Mouse (Mus musculus) embryo, embryonic 10.5 days (tissue): ENCODE data around the gene Plppr4.

Source experiments
- DNase-seq: peaks from one replicate; pipeline ENCODE4 v3.0.0-alpha.2; 2015; ENCODE audit warnings: low spot score

Plppr4 gene

GRCm38 (mm10) chr3:117360528-117360927, at the start of gene Plppr4:
Plppr4 (minus strand) TSS chr3:117360876.
- DNase-seq: no peak

DNA sequence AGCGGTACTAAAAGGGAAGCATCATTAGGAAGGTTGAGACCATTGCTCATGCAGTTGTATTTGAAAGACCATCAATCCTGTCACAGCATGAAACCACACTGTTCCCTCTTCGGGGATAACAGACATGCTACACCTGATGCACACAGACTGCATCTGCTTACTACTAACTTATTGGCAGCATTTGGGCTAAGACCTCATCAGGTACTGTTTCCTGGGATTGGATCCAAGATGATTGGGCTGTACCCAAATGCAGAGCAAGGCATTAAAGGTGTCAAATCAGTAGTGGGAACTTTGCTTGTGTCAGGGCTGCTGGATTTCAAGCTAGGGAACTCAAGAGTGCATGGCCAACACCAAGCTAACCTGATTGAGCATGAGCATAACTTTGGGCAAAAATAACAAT, 45.1 kb upstream of the Plppr4 start:
- no peak for DNase-seq

DNA sequence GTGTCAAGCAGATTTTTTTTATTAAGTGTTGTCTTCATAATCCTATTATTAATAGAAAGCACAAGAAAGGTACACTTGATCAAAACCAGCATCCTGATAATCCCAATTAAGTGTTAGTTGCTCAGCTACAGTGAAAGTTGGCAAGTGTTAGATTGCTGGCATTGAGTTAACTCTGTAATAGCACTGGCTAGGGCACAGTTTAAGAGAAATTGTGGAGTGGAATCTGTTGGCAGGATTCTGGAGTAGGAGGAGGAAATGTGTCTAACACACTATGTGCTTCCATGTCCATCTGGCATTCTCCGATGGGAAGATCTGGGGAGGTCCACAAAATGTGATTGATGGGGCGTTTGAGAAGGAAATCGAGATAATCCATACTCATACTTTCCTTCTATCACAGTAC, 43.1 kb upstream of the Plppr4 start:
- DNase-seq: no peak

GRCm38 (mm10) chr3:117366041-117366440, 5.4 kb upstream of the Plppr4 start:
- DNase-seq: no peak

DNA sequence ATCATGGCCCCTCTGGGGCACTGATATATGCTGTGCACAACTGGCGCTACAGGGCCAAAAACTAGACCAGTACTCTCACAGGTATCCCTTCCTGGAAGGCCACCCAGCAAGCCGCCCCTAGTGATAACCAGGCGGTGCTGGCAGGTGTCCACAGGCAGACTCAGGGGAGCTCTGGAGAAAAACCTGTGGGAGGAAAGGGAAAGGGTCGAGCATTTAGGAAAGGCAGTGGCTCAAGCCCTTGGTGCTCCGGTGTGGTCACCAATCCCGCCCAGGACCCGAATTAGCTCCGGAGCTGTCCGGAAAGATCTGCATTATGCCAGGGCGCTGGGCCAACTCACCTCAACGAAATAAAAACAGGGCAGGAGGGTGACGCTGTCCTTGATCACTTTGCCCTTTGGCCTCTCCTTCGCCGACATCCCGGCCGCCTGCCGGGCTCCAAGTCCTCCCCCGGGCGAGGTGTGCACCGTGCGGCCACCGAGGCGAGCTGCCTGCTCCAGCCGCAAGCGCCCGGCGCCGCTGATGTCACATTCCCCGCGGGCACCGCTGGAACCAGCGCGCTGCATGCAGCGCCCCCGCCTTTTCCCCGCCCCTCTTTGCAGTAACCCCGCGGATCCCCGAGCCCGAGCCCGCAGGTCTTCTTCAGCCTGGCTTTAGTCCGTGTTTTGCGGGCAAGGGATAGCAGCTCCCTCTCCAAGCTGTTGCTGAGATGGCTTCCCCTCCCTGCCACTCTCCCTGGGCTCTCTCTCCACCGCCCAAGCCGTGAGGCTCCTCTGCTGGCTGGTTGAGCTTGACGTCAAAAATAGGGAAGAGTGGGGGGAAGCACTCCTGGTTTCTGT, 772 bp downstream of the Plppr4 start:
- DNase-seq: peak; percentile 65

DNA sequence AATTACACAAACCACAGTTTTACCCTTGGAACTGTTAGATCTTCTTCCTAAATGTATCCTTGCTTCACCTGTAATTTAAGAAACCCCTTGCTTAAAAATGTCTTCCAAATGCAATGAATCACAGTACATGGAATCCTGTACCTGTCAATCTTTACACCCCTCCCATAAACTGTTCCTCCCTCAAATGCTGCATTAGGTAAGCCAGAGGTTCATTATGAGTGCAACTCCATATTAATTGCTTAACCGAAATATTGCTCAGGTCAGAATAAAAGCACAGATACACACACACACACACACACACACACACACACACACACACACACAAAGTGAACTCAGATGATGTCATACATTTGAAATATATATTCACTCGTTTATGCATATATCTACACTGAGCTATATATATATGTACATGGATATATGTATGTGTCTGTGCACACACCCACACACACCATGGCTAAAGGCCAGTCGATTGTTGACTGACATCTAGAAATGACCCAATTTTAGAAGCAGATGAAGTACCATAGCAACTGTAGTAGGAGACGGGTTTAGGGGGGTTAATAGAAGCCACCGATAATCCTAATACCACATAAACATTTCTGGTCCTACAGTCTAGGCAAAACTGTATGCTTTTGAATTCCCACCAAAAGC, 1.6 kb downstream of the Plppr4 start:
- DNase-seq: no peak

DNA sequence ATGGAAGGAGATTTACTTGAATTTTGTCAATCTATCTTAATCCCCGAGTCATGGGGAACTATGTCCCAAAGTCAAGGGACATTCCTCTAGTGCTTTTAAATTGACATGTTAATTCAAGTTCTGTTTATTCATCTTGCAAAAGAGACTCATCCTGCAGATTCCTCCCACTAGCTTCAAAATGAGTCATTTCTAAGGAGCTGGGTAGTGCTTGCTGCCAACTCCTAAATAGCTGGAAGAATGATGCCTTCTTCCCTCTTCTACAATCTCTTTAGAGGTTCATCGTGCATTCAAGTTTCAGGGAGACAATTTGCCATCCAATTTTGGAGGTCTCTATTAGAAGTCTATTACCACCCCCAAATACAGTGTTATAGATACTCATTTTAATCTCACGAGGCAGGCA, 3.3 kb downstream of the Plppr4 start:
- DNase-seq: no peak

DNA sequence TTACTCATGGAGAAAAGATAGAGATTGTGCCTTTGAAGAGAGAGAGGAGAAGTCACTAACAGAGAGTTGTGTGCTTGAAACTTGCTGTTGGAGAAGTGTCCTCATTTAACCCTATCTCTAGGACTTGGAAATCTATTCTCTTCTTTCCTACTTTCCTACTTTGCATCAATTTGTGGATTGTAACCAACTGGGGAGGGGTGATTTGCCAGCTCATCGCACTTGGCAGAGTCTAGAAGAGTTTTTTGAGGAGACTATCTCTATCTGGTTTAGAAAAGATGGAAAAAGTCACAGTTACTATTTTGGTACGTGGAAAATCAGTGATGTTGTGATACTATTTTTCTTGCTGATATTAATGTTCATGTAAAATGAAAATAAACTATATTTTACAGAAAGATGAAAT, 6.7 kb downstream of the Plppr4 start:
- no peak for DNase-seq

DNA sequence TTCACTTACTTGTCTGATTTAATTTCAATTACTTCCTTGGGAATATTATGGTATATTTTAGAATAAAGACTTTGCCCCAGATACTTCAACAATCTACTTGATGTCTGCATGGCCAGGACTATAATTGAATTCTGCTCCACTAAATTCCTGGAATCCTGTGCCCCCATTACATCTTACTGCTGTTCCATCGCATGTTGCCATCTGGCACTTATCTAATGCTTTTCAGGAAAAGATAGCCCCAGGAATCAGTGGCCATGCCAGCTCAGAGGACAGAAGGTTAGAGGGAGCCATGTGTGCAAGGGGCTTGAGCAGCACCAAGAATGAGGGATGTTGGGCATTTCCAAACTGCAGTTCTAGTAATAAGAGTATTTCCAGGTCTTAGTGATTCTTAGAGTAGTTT, 14.3 kb downstream of the Plppr4 start:
- no peak for DNase-seq

DNA sequence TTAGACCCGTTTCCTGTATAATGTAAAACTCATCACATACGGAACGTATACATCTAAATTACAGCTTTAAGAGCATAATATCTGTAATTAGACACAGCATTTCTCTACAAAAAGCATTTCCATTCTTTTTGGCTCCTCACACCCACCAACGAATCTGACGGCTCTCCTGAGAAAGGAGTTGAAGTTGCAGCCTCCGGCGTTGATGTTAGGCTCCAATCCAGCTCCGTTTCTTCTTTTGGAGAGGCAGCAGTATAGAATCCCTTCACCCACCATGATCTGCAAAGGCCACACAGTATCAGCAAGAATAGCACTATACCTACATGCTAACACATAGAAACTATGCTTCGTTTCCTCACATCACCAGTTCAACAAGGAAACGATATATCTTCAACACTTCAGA, 29.2 kb downstream of the Plppr4 start:
- no peak for DNase-seq

- DNase-seq: no peak
Measured at GRCm38 (mm10) chr3:117329485-117329884, 31.2 kb downstream of the Plppr4 start.

- no peak for DNase-seq
Measured at GRCm38 (mm10) chr3:117326551-117326950, 34.1 kb downstream of the Plppr4 start.

DNA sequence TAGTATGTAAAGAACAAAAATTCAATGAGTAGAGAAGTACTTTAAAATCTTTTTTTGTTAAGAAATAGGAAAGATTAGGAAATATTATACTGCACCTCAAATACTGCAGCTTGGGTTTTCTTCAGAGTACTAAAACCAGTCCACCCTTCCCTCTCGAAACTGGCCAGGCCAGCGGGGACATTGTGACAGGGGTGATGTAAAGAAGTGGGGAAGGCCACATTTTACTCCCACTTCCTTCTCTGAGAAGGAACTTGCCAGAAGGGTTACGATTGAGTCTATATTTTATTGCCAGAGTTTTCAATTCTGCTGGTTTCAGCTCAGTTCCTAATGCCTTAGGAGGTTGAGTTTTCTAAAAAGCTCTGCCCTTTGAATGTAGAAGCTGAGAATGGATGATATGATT, 41.0 kb downstream of the Plppr4 start:
- no peak for DNase-seq

GRCm38 (mm10) chr3:117313339-117313738, 47.3 kb downstream of the Plppr4 start:
- DNase-seq: no peak

DNA sequence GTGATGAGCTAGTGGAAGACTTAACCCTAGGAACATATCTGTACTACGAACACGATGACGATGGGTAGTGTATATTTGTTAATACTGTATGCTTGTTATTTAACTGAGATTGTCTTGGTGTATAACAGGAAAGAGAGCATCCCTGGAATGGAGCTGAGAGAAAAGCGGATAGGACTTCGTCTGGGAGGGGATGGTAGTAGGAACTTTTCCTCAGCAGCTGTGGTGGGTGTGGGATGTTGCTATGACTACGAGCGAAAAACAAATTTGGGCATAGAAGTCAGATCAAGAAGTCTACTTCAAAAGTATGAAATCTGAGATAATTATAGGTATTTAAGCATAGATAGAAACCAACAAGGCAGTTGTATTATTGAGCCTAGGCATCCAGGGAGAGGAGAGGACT, 48.6 kb downstream of the Plppr4 start:
- DNase-seq: no peak

DNA sequence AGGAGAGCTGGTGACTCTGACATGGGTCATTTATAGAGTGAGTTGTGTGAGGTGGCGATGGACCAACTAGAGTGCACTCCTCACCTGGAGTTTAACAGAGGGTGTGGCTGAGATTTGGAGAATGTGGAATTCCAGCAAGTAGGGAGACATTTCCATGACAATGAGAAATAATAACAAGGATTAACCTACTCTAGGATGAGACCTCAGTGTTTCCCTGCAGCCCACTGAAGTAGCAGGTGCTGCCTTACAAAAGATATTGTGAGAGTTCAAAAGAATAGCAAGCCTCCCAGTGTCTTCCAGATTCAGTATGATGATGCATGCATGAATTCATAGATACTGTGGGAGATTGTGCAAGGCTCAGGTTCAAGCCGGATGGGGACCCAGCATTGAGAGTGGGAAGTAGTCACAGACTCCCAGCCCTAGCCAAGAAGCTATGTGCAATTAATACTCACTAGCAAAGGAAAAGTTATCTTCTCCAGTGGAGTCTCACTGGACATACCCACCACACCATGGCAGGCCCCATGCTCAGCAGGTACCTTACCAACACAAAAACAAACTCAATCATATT, 49.8 kb downstream of the Plppr4 start:
- no peak for DNase-seq

GRCm38 (mm10) chr3:117309580-117309910, 51.1 kb downstream of the Plppr4 start:
- DNase-seq: no peak

- no peak for DNase-seq
Measured at GRCm38 (mm10) chr3:117308895-117309579, 51.6 kb downstream of the Plppr4 start.

DNA sequence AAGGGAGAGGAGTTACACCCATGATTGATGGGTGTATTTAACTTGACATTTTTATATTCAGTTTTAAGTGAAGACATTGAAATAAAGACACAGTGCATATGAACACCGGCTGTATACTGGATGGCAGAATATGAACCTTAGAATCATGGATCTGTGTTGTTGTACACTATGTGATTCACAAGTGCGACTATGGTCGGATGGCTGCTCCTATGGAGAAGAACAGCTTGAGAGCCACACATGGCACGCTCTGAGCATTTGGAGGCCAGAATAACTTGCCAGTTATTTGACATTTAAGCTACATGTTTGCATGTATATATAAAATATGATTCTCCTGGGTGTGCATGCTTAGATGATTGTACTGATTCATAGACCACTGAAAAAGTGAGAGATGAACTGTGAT, 53.1 kb downstream of the Plppr4 start:
- DNase-seq: no peak

DNA sequence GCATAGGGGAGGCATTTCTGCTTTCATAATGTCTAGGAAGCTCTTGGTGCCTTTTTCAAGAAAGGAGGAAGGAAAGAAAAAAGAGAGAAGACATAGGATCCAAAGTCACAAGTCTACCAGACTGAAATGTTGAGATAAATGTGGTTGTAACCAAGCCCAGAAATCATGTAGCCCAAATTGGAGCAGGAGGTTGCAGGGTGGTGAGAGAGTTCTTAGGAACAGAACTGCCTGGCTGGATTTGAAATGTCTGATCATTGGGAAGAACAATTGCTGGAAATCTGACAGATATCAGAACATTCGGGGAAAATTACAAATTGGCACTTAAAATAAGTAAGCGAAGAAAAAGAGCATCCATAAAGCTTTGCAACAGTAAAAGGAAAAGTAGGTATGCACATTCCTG, 56.6 kb downstream of the Plppr4 start:
- no peak for DNase-seq

DNA sequence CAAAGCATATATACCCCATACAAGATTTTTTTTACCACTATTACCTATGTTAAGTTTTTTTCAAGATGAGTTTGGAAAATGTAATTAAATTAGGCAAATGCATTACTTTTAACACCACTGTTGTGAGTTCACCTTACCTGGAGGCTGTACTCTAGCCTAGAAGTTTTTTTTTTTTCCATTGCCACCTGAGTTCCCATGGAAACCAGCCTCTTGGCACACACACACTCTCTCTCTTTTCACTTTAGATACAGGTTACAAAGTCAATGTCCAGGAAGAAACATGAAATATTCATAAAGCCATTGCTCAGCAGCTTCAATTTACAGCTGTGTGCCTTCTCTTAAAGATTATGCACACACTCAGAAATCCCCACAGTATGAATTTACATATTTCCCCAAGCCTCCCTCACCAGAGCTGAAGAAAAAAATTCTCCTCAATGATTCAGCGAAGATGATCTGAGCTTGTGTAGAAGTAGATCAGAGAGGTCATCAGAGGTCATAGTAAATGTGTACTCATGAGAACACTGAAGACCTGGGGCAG, 59.9 kb downstream of the Plppr4 start:
- no peak for DNase-seq

- DNase-seq: no peak
Measured at GRCm38 (mm10) chr3:117297735-117298134, 62.9 kb downstream of the Plppr4 start.
